Mouse (Mus musculus): ENCODE results near the gene Olfr632. TPM values are rescaled to one million over a fixed set of nuclear protein-coding genes. Genes with fewer than 3 reads are reported as not detected.

Olfr632 gene
- polyA plus RNA-seq, 1 experiment from 2014 or later, result not detected

Other genes with a start within 250 kb of the Olfr632 start
- not detected in 2 replicates for gene Olfr243, start 219.7 kb upstream of the Olfr632 start, polyA plus RNA-seq (2016; fragmentation: Nextera tagmentation; extraction: Ambion mirVana)
- gene Olfr628, start 204.0 kb upstream of the Olfr632 start, polyA plus RNA-seq (2016; fragmentation: Nextera tagmentation; extraction: Ambion mirVana), result not detected in 2 replicates
- gene Olfr629, start 189.4 kb upstream of the Olfr632 start, polyA plus RNA-seq (2016; fragmentation: Nextera tagmentation; extraction: Ambion mirVana), result not detected in 2 replicates
- gene Olfr630, start 177.0 kb upstream of the Olfr632 start, polyA plus RNA-seq (2016; fragmentation: Nextera tagmentation; extraction: Ambion mirVana), result not detected in 2 replicates
- gene Olfr69, start 162.8 kb upstream of the Olfr632 start, polyA plus RNA-seq (2016; fragmentation: Nextera tagmentation; extraction: Ambion mirVana), result not detected in 2 replicates
- not detected in 2 replicates for gene Olfr68, start 154.6 kb upstream of the Olfr632 start, polyA plus RNA-seq (2016; fragmentation: Nextera tagmentation; extraction: Ambion mirVana)
- gene Olfr67, start 142.5 kb upstream of the Olfr632 start, polyA plus RNA-seq (2016; fragmentation: Nextera tagmentation; extraction: Ambion mirVana), result not detected in 2 replicates
- gene Hbb-bt, start 120.4 kb upstream of the Olfr632 start, polyA plus RNA-seq (2016; fragmentation: Nextera tagmentation; extraction: Ambion mirVana), result 769 and 928 TPM in 2 replicates
- 643 and 809 TPM in 2 replicates for gene Hbb-bs, start 106.3 kb upstream of the Olfr632 start, polyA plus RNA-seq (2016; fragmentation: Nextera tagmentation; extraction: Ambion mirVana)
- not detected in 2 replicates for gene Hbb-bh2, start 93.8 kb upstream of the Olfr632 start, polyA plus RNA-seq (2016; fragmentation: Nextera tagmentation; extraction: Ambion mirVana)
- gene Hbb-bh1, start 91.2 kb upstream of the Olfr632 start, polyA plus RNA-seq (2016; fragmentation: Nextera tagmentation; extraction: Ambion mirVana), result 623 and 675 TPM in 2 replicates
- gene Hbb-y, start 81.1 kb upstream of the Olfr632 start, polyA plus RNA-seq (2016; fragmentation: Nextera tagmentation; extraction: Ambion mirVana), result 8,301 and 9,167 TPM in 2 replicates
- not detected in 2 replicates for gene Olfr66, start 48.1 kb upstream of the Olfr632 start, polyA plus RNA-seq (2016; fragmentation: Nextera tagmentation; extraction: Ambion mirVana)
- gene Olfr64, start 39.9 kb upstream of the Olfr632 start, polyA plus RNA-seq (2016; fragmentation: Nextera tagmentation; extraction: Ambion mirVana), result not detected in 2 replicates
- gene Olfr65, start 30.9 kb upstream of the Olfr632 start, polyA plus RNA-seq (2016; fragmentation: Nextera tagmentation; extraction: Ambion mirVana), result not detected in 2 replicates
- not detected in 2 replicates for gene Olfr631, start 5.5 kb upstream of the Olfr632 start, polyA plus RNA-seq (2016; fragmentation: Nextera tagmentation; extraction: Ambion mirVana)
- gene Olfr633, start 10.1 kb downstream of the Olfr632 start, polyA plus RNA-seq (2016; fragmentation: Nextera tagmentation; extraction: Ambion mirVana), result not detected in 2 replicates
- not detected in 2 replicates for gene Olfr635, start 36.8 kb downstream of the Olfr632 start, polyA plus RNA-seq (2016; fragmentation: Nextera tagmentation; extraction: Ambion mirVana)
- not detected in 2 replicates for gene Olfr638, start 64.4 kb downstream of the Olfr632 start, polyA plus RNA-seq (2016; fragmentation: Nextera tagmentation; extraction: Ambion mirVana)
- 0.04 TPM in 1 of 2 replicates, not detected in the other for gene Olfr639, start 83.0 kb downstream of the Olfr632 start, polyA plus RNA-seq (2016; fragmentation: Nextera tagmentation; extraction: Ambion mirVana)
- gene Olfr640, start 91.2 kb downstream of the Olfr632 start, polyA plus RNA-seq (2016; fragmentation: Nextera tagmentation; extraction: Ambion mirVana), result not detected in 2 replicates
- gene Olfr641, start 101.1 kb downstream of the Olfr632 start, polyA plus RNA-seq (2016; fragmentation: Nextera tagmentation; extraction: Ambion mirVana), result not detected in 2 replicates
- gene Olfr642, start 118.3 kb downstream of the Olfr632 start, polyA plus RNA-seq (2016; fragmentation: Nextera tagmentation; extraction: Ambion mirVana), result not detected in 2 replicates
- gene 4930516K23Rik, start 127.1 kb downstream of the Olfr632 start, polyA plus RNA-seq (2016; fragmentation: Nextera tagmentation; extraction: Ambion mirVana), result not detected in 2 replicates
- gene Olfr644, start 137.5 kb downstream of the Olfr632 start, polyA plus RNA-seq (2016; fragmentation: Nextera tagmentation; extraction: Ambion mirVana), result not detected in 2 replicates
- not detected in 2 replicates for gene Olfr645, start 151.1 kb downstream of the Olfr632 start, polyA plus RNA-seq (2016; fragmentation: Nextera tagmentation; extraction: Ambion mirVana)
- gene Olfr646, start 170.5 kb downstream of the Olfr632 start, polyA plus RNA-seq (2016; fragmentation: Nextera tagmentation; extraction: Ambion mirVana), result not detected in 2 replicates
- gene Ubqln5, start 195.5 kb downstream of the Olfr632 start, polyA plus RNA-seq (2016; fragmentation: Nextera tagmentation; extraction: Ambion mirVana), result not detected in 2 replicates
- gene Olfr643, start 203.1 kb downstream of the Olfr632 start, polyA plus RNA-seq (2016; fragmentation: Nextera tagmentation; extraction: Ambion mirVana), result not detected in 2 replicates
- gene Ubqln3, start 208.9 kb downstream of the Olfr632 start, polyA plus RNA-seq (2016; fragmentation: Nextera tagmentation; extraction: Ambion mirVana), result not detected in 2 replicates
- not detected in 2 replicates for gene Ubqlnl, start 216.2 kb downstream of the Olfr632 start, polyA plus RNA-seq (2016; fragmentation: Nextera tagmentation; extraction: Ambion mirVana)
- not detected in 2 replicates for gene Olfm5, start 230.5 kb downstream of the Olfr632 start, polyA plus RNA-seq (2016; fragmentation: Nextera tagmentation; extraction: Ambion mirVana)
- 0.45 and 0.47 TPM in 2 replicates for gene Olfr648, start 249.0 kb downstream of the Olfr632 start, polyA plus RNA-seq (2016; fragmentation: Nextera tagmentation; extraction: Ambion mirVana)

Measured in midbrain, embryonic 12.5 days (tissue).